14 mouse cellular contexts compared by ENCODE assay signal in genomic region chr10:80444339-80445045, GRCm38 (mm10). TPM values are rescaled to one million over a fixed set of nuclear protein-coding genes. Genes with fewer than 3 reads are reported as not detected.
A peak's percentile ranks its signal among the peaks of the same experiment; 100 is the strongest.
DNase-seq lines count a peak whose midpoint lies in the region; ATAC-seq lines count a peak whose summit lies in the region.
"Had no signal": no experiment of that assay in that cellular context is flagged by ENCODE, and none has a peak within 500 bp of the region (broad histone marks: within the 10 kb centered on the region; RNA-seq: fewer than 3 reads in every experiment).

No protein-coding gene starts in this region.

- peak overlapping the region; percentile 34; the same call in 1 of the 2 replicates for H3K9ac ChIP-seq in forebrain, embryonic 13.5 days
- 0 out of 2 replicates have a peak overlapping the region, but pooled peaks have one; percentile 23 for H3K9ac ChIP-seq in embryonic facial prominence, embryonic 14.5 days (ENCODE audit: low read depth, low read length)
- H3K9ac ChIP-seq: embryonic facial prominence, embryonic 15.5 days had no signal

- no peak overlapping the region for H3K4me3 ChIP-seq in forebrain, embryonic 13.5 days
- H3K4me3 ChIP-seq in forebrain, embryonic 10.5 days: no peak overlapping the region
- H3K4me3 ChIP-seq in embryonic facial prominence, embryonic 14.5 days (ENCODE audit: low read depth, low read length): no peak overlapping the region
- H3K4me3 ChIP-seq: embryonic facial prominence, embryonic 15.5 days had no signal

- H3K4me1 ChIP-seq in forebrain, embryonic 13.5 days: peaks cover 10% of the 10 kb centered on the region
- peaks cover 27% of the 10 kb centered on the region for H3K4me1 ChIP-seq in forebrain, embryonic 10.5 days
- no peaks in the 10 kb centered on the region for H3K4me1 ChIP-seq in embryonic facial prominence, embryonic 14.5 days (ENCODE audit: control insufficient read depth, insufficient read depth, low read length)

- H3K27ac ChIP-seq in forebrain, embryonic 13.5 days: no peak overlapping the region
- H3K27ac ChIP-seq in forebrain, embryonic 10.5 days: no peak overlapping the region
- H3K27ac ChIP-seq in embryonic facial prominence, embryonic 14.5 days (replicated peaks; ENCODE audit: low read depth, low read length): no peak overlapping the region
- H3K27ac ChIP-seq: embryonic facial prominence, embryonic 15.5 days had no signal

- H3K9me3 ChIP-seq in forebrain, embryonic 13.5 days (replicated peaks): no peaks in the 10 kb centered on the region
- no peaks in the 10 kb centered on the region for H3K9me3 ChIP-seq in forebrain, embryonic 10.5 days
- H3K9me3 ChIP-seq in embryonic facial prominence, embryonic 14.5 days (ENCODE audit: control insufficient read depth, low read length): no peaks in the 10 kb centered on the region
- H3K9me3 ChIP-seq: embryonic facial prominence, embryonic 15.5 days had no signal

- H3K36me3 ChIP-seq in forebrain, embryonic 13.5 days (ENCODE audit: poor library complexity, severe bottlenecking): no peaks in the 10 kb centered on the region
- no peaks in the 10 kb centered on the region for H3K36me3 ChIP-seq in forebrain, embryonic 10.5 days (replicated peaks)
- H3K36me3 ChIP-seq in embryonic facial prominence, embryonic 14.5 days (ENCODE audit: control insufficient read depth, insufficient read depth, low read length): no peaks in the 10 kb centered on the region
- H3K36me3 ChIP-seq: embryonic facial prominence, embryonic 15.5 days had no signal

- no peak for DNase-seq in forebrain, embryonic 10.5 days (ENCODE audit: extremely low spot score, low spot score)
- peak; percentile 71 for DNase-seq in lung, postnatal 10 days
- DNase-seq in lung, postnatal 36 days: no peak
- peak; percentile 48 for DNase-seq in A20 (ENCODE audit: low read depth, low spot score)
- peak; percentile 61 for DNase-seq in embryonic facial prominence, embryonic 14.5 days (ENCODE audit: low spot score)
- no peak for DNase-seq in frontal cortex, adult 2 months (ENCODE audit: extremely low spot score in 1 of 2, low spot score in 1 of 2)
- DNase-seq: B cell, adult 2 months; cerebellum, adult 11 months; thymus, adult 18-20 months had no signal

- WGBS in forebrain, embryonic 13.5 days: 48% methylated on average over 5 of the region's 5 CpGs
- WGBS in forebrain, embryonic 10.5 days: 62% methylated on average over 5 of the region's 5 CpGs
- 49% methylated on average over 4 of the region's 5 CpGs for WGBS in embryonic facial prominence, embryonic 14.5 days

- H3K27me3 ChIP-seq in forebrain, embryonic 13.5 days: peaks cover 44% of the 10 kb centered on the region
- peaks cover 48% of the 10 kb centered on the region for H3K27me3 ChIP-seq in forebrain, embryonic 10.5 days (ENCODE audit: poor library complexity, severe bottlenecking)
- H3K27me3 ChIP-seq in embryonic facial prominence, embryonic 14.5 days (replicated peaks; ENCODE audit: control insufficient read depth, insufficient read depth, low read length): peaks cover 6% of the 10 kb centered on the region; the same call in 1 of the 2 replicates

- ATAC-seq in forebrain, embryonic 13.5 days: no peak
- peak; percentile 17; the same call in 1 of the 2 replicates for ATAC-seq in embryonic facial prominence, embryonic 14.5 days (ENCODE audit: low read depth)
- no peak for ATAC-seq in erythroid progenitor cell, adult 5-6 weeks (replicated peaks; ENCODE audit: low FRiP score, poor library complexity, severe bottlenecking)

- H3K4me2 ChIP-seq in forebrain, embryonic 13.5 days: no peak overlapping the region
- H3K4me2 ChIP-seq in embryonic facial prominence, embryonic 14.5 days (ENCODE audit: low read depth, low read length): no peak overlapping the region
- H3K4me2 ChIP-seq: embryonic facial prominence, embryonic 15.5 days had no signal

RNA-seq across cellular contexts. Expression of gene Tcf3, which starts 11.0 kb away (rescaled TPM):
- 112 and 119 TPM in 2 replicates for polyA plus RNA-seq in forebrain, embryonic 13.5 days (2015; fragmentation: Nextera tagmentation; extraction: Ambion mirVana)
- polyA plus RNA-seq in forebrain, embryonic 10.5 days (2016; fragmentation: Nextera tagmentation; extraction: Ambion mirVana): 191 and 199 TPM in 2 replicates
- polyA plus RNA-seq in embryonic facial prominence, embryonic 14.5 days (2014; fragmentation: Nextera tagmentation; extraction: Ambion mirVana): 93.7 and 112 TPM in 2 replicates
- 127 and 148 TPM in 2 replicates for total RNA-seq in erythroid progenitor cell, adult 5-6 weeks (2015; ENCODE audit: low replicate concordance)
- 140 and 145 TPM in 2 replicates for total RNA-seq in erythroid progenitor cell, adult 5-6 weeks (2017; ENCODE audit: low replicate concordance)
- 33.5 and 34.2 TPM in 2 replicates for polyA plus RNA-seq in frontal cortex, adult 2 months (2012; rRNA removed)

RNA-seq across cellular contexts. Expression of gene Uqcr11, which starts 37.9 kb away (rescaled TPM):
- 593 and 623 TPM in 2 replicates for polyA plus RNA-seq in forebrain, embryonic 13.5 days (2015; fragmentation: Nextera tagmentation; extraction: Ambion mirVana)
- 625 and 631 TPM in 2 replicates for polyA plus RNA-seq in forebrain, embryonic 10.5 days (2016; fragmentation: Nextera tagmentation; extraction: Ambion mirVana)
- polyA plus RNA-seq in embryonic facial prominence, embryonic 14.5 days (2014; fragmentation: Nextera tagmentation; extraction: Ambion mirVana): 751 and 879 TPM in 2 replicates
- total RNA-seq in erythroid progenitor cell, adult 5-6 weeks (2015; ENCODE audit: low replicate concordance): 65.8 and 80.0 TPM in 2 replicates
- 67.9 and 87.3 TPM in 2 replicates for total RNA-seq in erythroid progenitor cell, adult 5-6 weeks (2017; ENCODE audit: low replicate concordance)
- polyA plus RNA-seq in frontal cortex, adult 2 months (2012; rRNA removed): 1,306 and 1,773 TPM in 2 replicates

RNA-seq across cellular contexts. Expression of gene Mbd3, which starts 45.1 kb away (rescaled TPM):
- 304 and 319 TPM in 2 replicates for polyA plus RNA-seq in forebrain, embryonic 13.5 days (2015; fragmentation: Nextera tagmentation; extraction: Ambion mirVana)
- polyA plus RNA-seq in forebrain, embryonic 10.5 days (2016; fragmentation: Nextera tagmentation; extraction: Ambion mirVana): 343 and 346 TPM in 2 replicates
- polyA plus RNA-seq in embryonic facial prominence, embryonic 14.5 days (2014; fragmentation: Nextera tagmentation; extraction: Ambion mirVana): 164 and 186 TPM in 2 replicates
- total RNA-seq in erythroid progenitor cell, adult 5-6 weeks (2015; ENCODE audit: low replicate concordance): 33.5 TPM in 2 replicates
- total RNA-seq in erythroid progenitor cell, adult 5-6 weeks (2017; ENCODE audit: low replicate concordance): 39.7 and 45.8 TPM in 2 replicates
- 200 and 215 TPM in 2 replicates for polyA plus RNA-seq in frontal cortex, adult 2 months (2012; rRNA removed)

RNA-seq across cellular contexts. Expression of gene Onecut3, which starts 50.1 kb away (rescaled TPM):
- polyA plus RNA-seq in forebrain, embryonic 13.5 days (2015; fragmentation: Nextera tagmentation; extraction: Ambion mirVana): 0.35 and 0.57 TPM in 2 replicates
- polyA plus RNA-seq in forebrain, embryonic 10.5 days (2016; fragmentation: Nextera tagmentation; extraction: Ambion mirVana): 0.05 and 0.07 TPM in 2 replicates
- polyA plus RNA-seq in embryonic facial prominence, embryonic 14.5 days (2014; fragmentation: Nextera tagmentation; extraction: Ambion mirVana): not detected in 2 replicates
- total RNA-seq in erythroid progenitor cell, adult 5-6 weeks (2015; ENCODE audit: low replicate concordance): not detected in 2 replicates
- not detected in 2 replicates for total RNA-seq in erythroid progenitor cell, adult 5-6 weeks (2017; ENCODE audit: low replicate concordance)
- polyA plus RNA-seq in frontal cortex, adult 2 months (2012; rRNA removed): 0.02 and 0.04 TPM in 2 replicates
- total RNA-seq: hematopoietic stem cell, adult 5-6 weeks had no signal
- polyA plus RNA-seq: embryonic facial prominence, embryonic 15.5 days; gonadal fat pad, adult 2 months had no signal

RNA-seq across cellular contexts. Expression of gene Mex3d, which starts 57.0 kb away (rescaled TPM):
- polyA plus RNA-seq in forebrain, embryonic 13.5 days (2015; fragmentation: Nextera tagmentation; extraction: Ambion mirVana): 15.5 and 16.6 TPM in 2 replicates
- 6.8 and 7.0 TPM in 2 replicates for polyA plus RNA-seq in forebrain, embryonic 10.5 days (2016; fragmentation: Nextera tagmentation; extraction: Ambion mirVana)
- polyA plus RNA-seq in embryonic facial prominence, embryonic 14.5 days (2014; fragmentation: Nextera tagmentation; extraction: Ambion mirVana): 6.2 and 6.4 TPM in 2 replicates
- total RNA-seq in erythroid progenitor cell, adult 5-6 weeks (2015; ENCODE audit: low replicate concordance): 1.4 TPM in 1 of 2 replicates, not detected in the other
- 6.7 TPM in 1 of 2 replicates, not detected in the other for total RNA-seq in erythroid progenitor cell, adult 5-6 weeks (2017; ENCODE audit: low replicate concordance)
- polyA plus RNA-seq in frontal cortex, adult 2 months (2012; rRNA removed): 17.2 and 17.7 TPM in 2 replicates

Comparison
In these comparisons a context has a peak if more than half of its experiments do, and no peak if none do; other contexts are left out.
1. DNase-seq: peak in lung, postnatal 10 days (single experiment), A20 (single experiment) and embryonic facial prominence, embryonic 14.5 days (single experiment); none in forebrain, embryonic 10.5 days (single experiment), lung, postnatal 36 days (single experiment) and frontal cortex, adult 2 months (0 of 2).